In genomic region chr8:93748720-93749119, GRCm38 (mm10) we compare ENCODE assay signal across 19 mouse cellular contexts.
DNase-seq lines count a peak whose midpoint lies in the region; ATAC-seq and TF ChIP-seq lines count a peak whose summit lies in the region.
"Had no signal": no experiment of that assay in that cellular context is flagged by ENCODE, and none has a peak within 500 bp of the region (broad histone marks: within the 10 kb centered on the region; RNA-seq: fewer than 3 reads in every experiment).

No protein-coding gene starts in this region.

- no peak overlapping the region for H3K4me3 ChIP-seq in heart, adult 2 months
- no peak overlapping the region for H3K4me3 ChIP-seq in neural tube, embryonic 15.5 days (replicated peaks)
- no peak overlapping the region for H3K4me3 ChIP-seq in embryonic facial prominence, embryonic 10.5 days
- H3K4me3 ChIP-seq in midbrain, embryonic 15.5 days: no peak overlapping the region
- no peak overlapping the region for H3K4me3 ChIP-seq in thymus, adult 2 months (ENCODE audit: control insufficient read depth, insufficient read depth, low read length)
- H3K4me3 ChIP-seq: embryonic facial prominence, embryonic 13.5 days; forebrain, embryonic 10.5 days; kidney, embryonic 15.5 days; lung, embryonic 15.5 days; megakaryocyte, embryonic 14.5 days; stomach, embryonic 15.5 days had no signal

- DNase-seq in heart, postnatal 10 days: peak; percentile 10 to 13
- DNase-seq in heart, adult 2 months: no peak
- peak; percentile 36 for DNase-seq in neural tube, embryonic 10.5 days (ENCODE audit: extremely low spot score, low spot score)
- DNase-seq in embryonic facial prominence, embryonic 10.5 days (ENCODE audit: low spot score): peak; percentile 60
- DNase-seq in thymus, adult 2 months: no peak
- DNase-seq in right cerebral cortex, postnatal 14 days: no peak
- DNase-seq: adrenal gland, postnatal 10 days; B cell, adult 2 months; cerebellum, adult 9-11 months; liver; thymus, postnatal 25 days had no signal

- TF ChIP-seq CTCF in heart, adult 2 months (IDR thresholded peaks at IDR 0.05): no peak
- TF ChIP-seq CTCF in thymus, adult 2 months (IDR thresholded peaks at IDR 0.05; ENCODE audit: borderline replicate concordance, control insufficient read depth, extremely low read depth, insufficient read depth, low read length, poor library complexity): no peak

- H3K27me3 ChIP-seq in heart, adult 2 months (ENCODE audit: control insufficient read depth, insufficient read depth, low read length): no peaks in the 10 kb centered on the region
- no peaks in the 10 kb centered on the region for H3K27me3 ChIP-seq in neural tube, embryonic 15.5 days (replicated peaks)
- H3K27me3 ChIP-seq in embryonic facial prominence, embryonic 10.5 days (replicated peaks; ENCODE audit: low read depth, poor library complexity, severe bottlenecking): no peaks in the 10 kb centered on the region
- H3K27me3 ChIP-seq in midbrain, embryonic 15.5 days (replicated peaks): no peaks in the 10 kb centered on the region
- H3K27me3 ChIP-seq in thymus, adult 2 months (ENCODE audit: control insufficient read depth, insufficient read depth, low read length): no peaks in the 10 kb centered on the region
- H3K27me3 ChIP-seq: embryonic facial prominence, embryonic 13.5 days; kidney, embryonic 15.5 days; lung, embryonic 15.5 days; megakaryocyte, embryonic 14.5 days; stomach, embryonic 15.5 days had no signal

- H3K9ac ChIP-seq in heart, adult 2 months (ENCODE audit: low read depth, low read length): no peak overlapping the region
- no peak overlapping the region for H3K9ac ChIP-seq in neural tube, embryonic 15.5 days (replicated peaks)
- H3K9ac ChIP-seq in midbrain, embryonic 15.5 days: no peak overlapping the region
- H3K9ac ChIP-seq: embryonic facial prominence, embryonic 13.5 days; kidney, embryonic 15.5 days; lung, embryonic 15.5 days; stomach, embryonic 15.5 days had no signal

- TF ChIP-seq EP300 in heart, adult 2 months (IDR thresholded peaks at IDR 0.05; ENCODE audit: insufficient read depth, low read depth, low read length): no peak

- H3K27ac ChIP-seq in heart, adult 2 months: no peak overlapping the region
- H3K27ac ChIP-seq in neural tube, embryonic 15.5 days (replicated peaks): no peak overlapping the region
- no peak overlapping the region for H3K27ac ChIP-seq in embryonic facial prominence, embryonic 10.5 days (replicated peaks)
- no peak overlapping the region for H3K27ac ChIP-seq in midbrain, embryonic 15.5 days
- H3K27ac ChIP-seq in thymus, adult 2 months (ENCODE audit: control insufficient read depth, insufficient read depth, low read length): no peak overlapping the region
- H3K27ac ChIP-seq: embryonic facial prominence, embryonic 13.5 days; forebrain, embryonic 10.5 days; kidney, embryonic 15.5 days; lung, embryonic 15.5 days; stomach, embryonic 15.5 days had no signal

- 61% methylated on average over 1 of the region's 1 CpGs for WGBS in heart, adult 2 months
- WGBS in neural tube, embryonic 15.5 days: 81% methylated on average over 1 of the region's 1 CpGs
- WGBS in embryonic facial prominence, embryonic 10.5 days: 67% methylated on average over 1 of the region's 1 CpGs
- WGBS in midbrain, embryonic 15.5 days: 69% methylated on average over 1 of the region's 1 CpGs
- 59% methylated on average over 1 of the region's 1 CpGs for WGBS in thymus, adult 2 months

- H3K79me2 ChIP-seq in heart, adult 2 months (replicated peaks; ENCODE audit: control insufficient read depth, insufficient read depth, low read length): no peaks in the 10 kb centered on the region

- H3K36me3 ChIP-seq in heart, adult 2 months (ENCODE audit: control insufficient read depth, insufficient read depth, low read length): no peaks in the 10 kb centered on the region
- no peaks in the 10 kb centered on the region for H3K36me3 ChIP-seq in neural tube, embryonic 15.5 days
- H3K36me3 ChIP-seq in embryonic facial prominence, embryonic 10.5 days (replicated peaks): no peaks in the 10 kb centered on the region
- H3K36me3 ChIP-seq in midbrain, embryonic 15.5 days (replicated peaks): no peaks in the 10 kb centered on the region
- H3K36me3 ChIP-seq in thymus, adult 2 months (ENCODE audit: control insufficient read depth, insufficient read depth, low read length): no peaks in the 10 kb centered on the region
- H3K36me3 ChIP-seq: embryonic facial prominence, embryonic 13.5 days; forebrain, embryonic 10.5 days; kidney, embryonic 15.5 days; lung, embryonic 15.5 days; stomach, embryonic 15.5 days had no signal

- no peak overlapping the region for H3K4me2 ChIP-seq in neural tube, embryonic 15.5 days
- H3K4me2 ChIP-seq in midbrain, embryonic 15.5 days: no peak overlapping the region
- H3K4me2 ChIP-seq: embryonic facial prominence, embryonic 13.5 days; kidney, embryonic 15.5 days; lung, embryonic 15.5 days; stomach, embryonic 15.5 days had no signal

- ATAC-seq in neural tube, embryonic 15.5 days (ENCODE audit: low FRiP score): no peak
- ATAC-seq in midbrain, embryonic 15.5 days (replicated peaks): no peak

- no peaks in the 10 kb centered on the region for H3K9me3 ChIP-seq in neural tube, embryonic 15.5 days (replicated peaks)
- H3K9me3 ChIP-seq in embryonic facial prominence, embryonic 10.5 days: no peaks in the 10 kb centered on the region
- H3K9me3 ChIP-seq in midbrain, embryonic 15.5 days: no peaks in the 10 kb centered on the region
- H3K9me3 ChIP-seq: embryonic facial prominence, embryonic 13.5 days; forebrain, embryonic 10.5 days; kidney, embryonic 15.5 days; lung, embryonic 15.5 days; megakaryocyte, embryonic 14.5 days; stomach, embryonic 15.5 days had no signal

- no peak for TF ChIP-seq POLR2A in heart, adult 2 months (IDR thresholded peaks at IDR 0.05; ENCODE audit: insufficient read depth, low read depth, low read length)
- TF ChIP-seq POLR2A in thymus, adult 2 months (IDR thresholded peaks at IDR 0.05; ENCODE audit: control insufficient read depth, extremely low read depth, insufficient read depth, low read length, poor library complexity): no peak

- intact Hi-C loops in heart, postnatal 10 days (cut with DNase I): no loop called here
- intact Hi-C loops in heart, adult 2 months (cut with DNase I): no loop called here

- H3K4me1 ChIP-seq in heart, adult 2 months (ENCODE audit: control insufficient read depth, insufficient read depth, low read length): no peaks in the 10 kb centered on the region
- H3K4me1 ChIP-seq in neural tube, embryonic 15.5 days: no peaks in the 10 kb centered on the region
- H3K4me1 ChIP-seq in embryonic facial prominence, embryonic 10.5 days: no peaks in the 10 kb centered on the region
- H3K4me1 ChIP-seq in midbrain, embryonic 15.5 days: peaks cover 4% of the 10 kb centered on the region; the same call in 1 of the 2 replicates
- H3K4me1 ChIP-seq in thymus, adult 2 months (replicated peaks; ENCODE audit: control insufficient read depth, insufficient read depth, low read length): no peaks in the 10 kb centered on the region
- H3K4me1 ChIP-seq: embryonic facial prominence, embryonic 13.5 days; kidney, embryonic 15.5 days; lung, embryonic 15.5 days; megakaryocyte, embryonic 14.5 days; stomach, embryonic 15.5 days had no signal

Comparison
In these comparisons a context has a peak if more than half of its experiments do, and no peak if none do; other contexts are left out.
1. DNase-seq: peak in heart, postnatal 10 days (2 of 2), neural tube, embryonic 10.5 days (single experiment) and embryonic facial prominence, embryonic 10.5 days (single experiment); none in heart, adult 2 months (0 of 2), thymus, adult 2 months (single experiment) and right cerebral cortex, postnatal 14 days (single experiment).